Mouse (Mus musculus): ENCODE data around the gene Slc5a2. TPM values are rescaled to one million over a fixed set of nuclear protein-coding genes. Genes with fewer than 3 reads are reported as not detected.

Slc5a2 gene
- polyA plus RNA-seq, 1 experiment from 2014 or later: 0.13 TPM

GRCm38 (mm10) chr7:128298481-128299342 is 33.3 kb downstream of the Slc5a2 start:
- WGBS: 88% methylated on average over 8 of the region's 8 CpGs
- peak overlapping the region; percentile 85 for H3K4me2 ChIP-seq (ENCODE audit: low read depth)

DNA sequence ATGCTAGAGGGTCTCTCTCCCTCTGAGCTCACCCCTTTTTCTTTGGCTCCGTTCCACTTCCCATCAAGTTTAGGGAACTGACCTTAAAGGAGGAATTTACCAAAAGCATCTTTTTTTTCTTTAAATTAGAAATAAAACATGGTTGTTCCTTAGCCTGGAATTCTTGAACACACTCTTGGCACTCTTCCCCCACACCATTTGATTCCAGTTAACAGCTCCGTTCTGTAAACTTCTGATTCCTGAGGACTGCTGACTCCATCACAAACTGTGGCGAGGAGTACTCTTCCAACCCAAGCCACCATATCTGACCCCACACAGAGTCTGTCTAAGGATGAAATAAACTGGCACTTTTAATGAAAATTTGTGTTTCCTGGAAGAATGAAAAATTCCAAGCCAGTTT is 35.5 kb downstream of the Slc5a2 start:
- no peak for DNase-seq (ENCODE audit: low spot score)
- WGBS: 88% methylated on average over 3 of the region's 3 CpGs
- H3K4me1 ChIP-seq (ENCODE audit: control insufficient read depth, insufficient read depth, low read length): peaks cover 4% of the 10 kb centered on the region

More at GRCm38 (mm10) chr7:128298481-128299342, 33.3 kb downstream of the Slc5a2 start:
- H3K9me3 ChIP-seq (ENCODE audit: control insufficient read depth, low read length): no peaks in the 10 kb centered on the region
- peak overlapping the region; percentile 69 for H3K4me3 ChIP-seq (ENCODE audit: low read depth, low read length)
- no peaks in the 10 kb centered on the region for H3K36me3 ChIP-seq (ENCODE audit: control insufficient read depth, insufficient read depth, low read length)
- peaks cover 4% of the 10 kb centered on the region for H3K4me1 ChIP-seq (ENCODE audit: control insufficient read depth, insufficient read depth, low read length)
- no peak overlapping the region; the same call in 1 of the 2 replicates for H3K9ac ChIP-seq (ENCODE audit: low read length)
- ATAC-seq (ENCODE audit: insufficient read depth, low FRiP score, low TSS enrichment) (no peak), DNase-seq (ENCODE audit: low spot score) (no peak)
- H3K27ac ChIP-seq (ENCODE audit: low read depth, low read length): no peak overlapping the region
- no peaks in the 10 kb centered on the region for H3K27me3 ChIP-seq (ENCODE audit: control insufficient read depth, insufficient read depth, low read length)

GRCm38 (mm10) chr7:128302151-128302550 is 36.7 kb downstream of the Slc5a2 start:
- 86% methylated on average over 3 of the region's 3 CpGs for WGBS
- DNase-seq (ENCODE audit: low spot score): no peak
- no peak overlapping the region for H3K9ac ChIP-seq (ENCODE audit: low read length)

More for the DNA sequence above, 35.5 kb downstream of the Slc5a2 start:
- Histone ChIP-seq H3K36me3 (ENCODE audit: control insufficient read depth, insufficient read depth, low read length) (no peaks in the 10 kb centered on the region), H3K9me3 (ENCODE audit: control insufficient read depth, low read length) (no peaks in the 10 kb centered on the region), H3K4me3 (ENCODE audit: low read depth, low read length) (no peak overlapping the region), H3K27ac (ENCODE audit: low read depth, low read length) (no peak overlapping the region), H3K4me2 (ENCODE audit: low read depth) (no peak overlapping the region), H3K27me3 (ENCODE audit: control insufficient read depth, insufficient read depth, low read length) (no peaks in the 10 kb centered on the region), H3K9ac (ENCODE audit: low read length) (no peak overlapping the region)
- ATAC-seq (ENCODE audit: insufficient read depth, low FRiP score, low TSS enrichment): no peak

GRCm38 (mm10) chr7:128304198-128304597 is 38.7 kb downstream of the Slc5a2 start:
- DNase-seq (ENCODE audit: low spot score): no peak
- Histone ChIP-seq H3K27ac (ENCODE audit: low read depth, low read length) (no peak overlapping the region), H3K36me3 (ENCODE audit: control insufficient read depth, insufficient read depth, low read length) (no peaks in the 10 kb centered on the region), H3K4me3 (ENCODE audit: low read depth, low read length) (no peak overlapping the region), H3K4me2 (ENCODE audit: low read depth) (no peak overlapping the region), H3K9ac (ENCODE audit: low read length) (no peak overlapping the region), H3K9me3 (ENCODE audit: control insufficient read depth, low read length) (no peaks in the 10 kb centered on the region), H3K27me3 (ENCODE audit: control insufficient read depth, insufficient read depth, low read length) (no peaks in the 10 kb centered on the region), H3K4me1 (ENCODE audit: control insufficient read depth, insufficient read depth, low read length) (no peaks in the 10 kb centered on the region)
- no peak for ATAC-seq (ENCODE audit: insufficient read depth, low FRiP score, low TSS enrichment)
- WGBS: 73% methylated on average over 6 of the region's 6 CpGs

More at GRCm38 (mm10) chr7:128302151-128302550, 36.7 kb downstream of the Slc5a2 start:
- Histone ChIP-seq H3K36me3 (ENCODE audit: control insufficient read depth, insufficient read depth, low read length) (no peaks in the 10 kb centered on the region), H3K4me1 (ENCODE audit: control insufficient read depth, insufficient read depth, low read length) (peaks cover 2% of the 10 kb centered on the region), H3K27me3 (ENCODE audit: control insufficient read depth, insufficient read depth, low read length) (no peaks in the 10 kb centered on the region), H3K27ac (ENCODE audit: low read depth, low read length) (no peak overlapping the region), H3K4me3 (ENCODE audit: low read depth, low read length) (no peak overlapping the region), H3K9me3 (ENCODE audit: control insufficient read depth, low read length) (no peaks in the 10 kb centered on the region), H3K4me2 (ENCODE audit: low read depth) (no peak overlapping the region)
- ATAC-seq (ENCODE audit: insufficient read depth, low FRiP score, low TSS enrichment): no peak

- Histone ChIP-seq H3K9me3 (ENCODE audit: control insufficient read depth, low read length) (no peaks in the 10 kb centered on the region), H3K9ac (ENCODE audit: low read length) (no peak overlapping the region), H3K36me3 (ENCODE audit: control insufficient read depth, insufficient read depth, low read length) (no peaks in the 10 kb centered on the region), H3K4me3 (ENCODE audit: low read depth, low read length) (no peak overlapping the region), H3K4me1 (ENCODE audit: control insufficient read depth, insufficient read depth, low read length) (no peaks in the 10 kb centered on the region), H3K27me3 (ENCODE audit: control insufficient read depth, insufficient read depth, low read length) (no peaks in the 10 kb centered on the region), H3K4me2 (ENCODE audit: low read depth) (no peak overlapping the region), H3K27ac (ENCODE audit: low read depth, low read length) (no peak overlapping the region)
- 9% methylated on average over 5 of the region's 5 CpGs for WGBS
- ATAC-seq (ENCODE audit: insufficient read depth, low FRiP score, low TSS enrichment) (no peak), DNase-seq (ENCODE audit: low spot score) (peak; percentile 46)
Measured at GRCm38 (mm10) chr7:128304907-128305306, 39.5 kb downstream of the Slc5a2 start.

DNA sequence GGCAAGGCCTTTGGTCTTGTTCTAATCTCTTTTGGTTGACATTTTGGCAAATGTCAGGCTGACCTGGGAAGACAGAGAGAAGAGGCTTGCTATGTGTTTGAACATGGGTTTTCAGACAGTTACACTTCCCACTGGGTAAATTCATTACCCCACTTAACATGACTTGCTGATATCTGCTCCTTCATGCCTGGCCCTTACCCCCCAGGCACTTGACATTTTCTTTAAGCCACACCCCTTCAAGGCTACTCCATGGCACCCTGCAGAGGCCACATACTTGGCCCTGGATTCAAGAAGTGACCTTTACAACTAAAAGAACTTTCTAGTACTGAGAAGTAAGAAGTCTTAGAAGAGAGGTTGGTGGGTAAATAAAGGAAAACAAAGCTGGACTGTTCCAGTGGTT is 42.4 kb downstream of the Slc5a2 start:
- no peak overlapping the region for H3K4me3 ChIP-seq (ENCODE audit: low read depth, low read length)
- ATAC-seq (ENCODE audit: insufficient read depth, low FRiP score, low TSS enrichment): no peak
- no peaks in the 10 kb centered on the region for H3K9me3 ChIP-seq (ENCODE audit: control insufficient read depth, low read length)

DNA sequence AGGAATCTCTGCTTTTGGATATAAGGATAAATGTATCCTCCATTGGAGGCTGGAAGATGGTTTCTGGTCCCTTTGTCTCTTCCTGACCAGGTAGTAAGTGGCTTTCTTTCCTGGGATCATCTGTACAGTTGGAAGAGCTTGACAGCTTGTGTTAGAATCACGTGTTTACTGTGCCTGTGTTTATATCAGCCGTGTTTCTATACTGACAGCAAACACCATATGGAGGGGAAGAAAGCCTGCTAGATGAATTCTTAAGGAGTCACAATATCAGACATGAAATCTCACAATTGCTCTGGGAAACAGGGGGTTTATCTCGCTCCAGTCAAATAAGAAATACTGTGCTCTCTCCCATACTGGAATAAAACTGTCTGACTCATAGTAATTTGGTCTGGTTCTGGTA is 43.8 kb downstream of the Slc5a2 start:
- Histone ChIP-seq H3K4me2 (ENCODE audit: low read depth) (no peak overlapping the region), H3K9me3 (ENCODE audit: control insufficient read depth, low read length) (no peaks in the 10 kb centered on the region), H3K4me3 (ENCODE audit: low read depth, low read length) (no peak overlapping the region), H3K27ac (ENCODE audit: low read depth, low read length) (no peak overlapping the region), H3K4me1 (ENCODE audit: control insufficient read depth, insufficient read depth, low read length) (no peaks in the 10 kb centered on the region), H3K27me3 (ENCODE audit: control insufficient read depth, insufficient read depth, low read length) (no peaks in the 10 kb centered on the region), H3K36me3 (ENCODE audit: control insufficient read depth, insufficient read depth, low read length) (no peaks in the 10 kb centered on the region), H3K9ac (ENCODE audit: low read length) (no peak overlapping the region)
- WGBS: 80% methylated on average over 3 of the region's 3 CpGs
- ATAC-seq (ENCODE audit: insufficient read depth, low FRiP score, low TSS enrichment) (no peak), DNase-seq (ENCODE audit: low spot score) (no peak)

More for the DNA sequence above, 42.4 kb downstream of the Slc5a2 start:
- DNase-seq (ENCODE audit: low spot score): no peak
- Histone ChIP-seq H3K4me1 (ENCODE audit: control insufficient read depth, insufficient read depth, low read length) (no peaks in the 10 kb centered on the region), H3K27ac (ENCODE audit: low read depth, low read length) (no peak overlapping the region), H3K4me2 (ENCODE audit: low read depth) (no peak overlapping the region), H3K27me3 (ENCODE audit: control insufficient read depth, insufficient read depth, low read length) (no peaks in the 10 kb centered on the region), H3K36me3 (ENCODE audit: control insufficient read depth, insufficient read depth, low read length) (no peaks in the 10 kb centered on the region), H3K9ac (ENCODE audit: low read length) (no peak overlapping the region)

DNA sequence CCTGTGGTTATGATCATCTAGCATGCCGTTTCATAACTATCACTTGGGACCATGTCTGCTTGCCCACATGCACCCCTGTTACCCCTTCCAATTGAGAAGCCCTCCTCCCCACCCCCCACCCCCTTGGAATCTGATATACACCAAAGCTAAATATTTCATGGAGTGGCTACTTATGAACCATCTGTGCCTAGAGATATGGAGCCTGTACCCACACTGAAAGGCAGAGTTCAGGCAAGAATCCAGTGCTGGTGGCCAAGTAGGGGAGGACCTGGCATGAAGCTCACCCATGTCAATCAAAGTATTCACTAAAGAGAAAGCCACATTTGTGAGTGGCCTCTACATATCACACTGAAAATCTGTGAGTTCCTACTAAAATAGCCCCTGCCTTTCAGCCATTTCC is 44.3 kb downstream of the Slc5a2 start:
- Histone ChIP-seq H3K36me3 (ENCODE audit: control insufficient read depth, insufficient read depth, low read length) (no peaks in the 10 kb centered on the region), H3K27ac (ENCODE audit: low read depth, low read length) (no peak overlapping the region), H3K9me3 (ENCODE audit: control insufficient read depth, low read length) (no peaks in the 10 kb centered on the region), H3K27me3 (ENCODE audit: control insufficient read depth, insufficient read depth, low read length) (no peaks in the 10 kb centered on the region), H3K4me1 (ENCODE audit: control insufficient read depth, insufficient read depth, low read length) (no peaks in the 10 kb centered on the region), H3K4me3 (ENCODE audit: low read depth, low read length) (no peak overlapping the region), H3K4me2 (ENCODE audit: low read depth) (no peak overlapping the region), H3K9ac (ENCODE audit: low read length) (no peak overlapping the region)
- WGBS: 71% methylated on average over 1 of the region's 1 CpGs
- ATAC-seq (ENCODE audit: insufficient read depth, low FRiP score, low TSS enrichment) (no peak), DNase-seq (ENCODE audit: low spot score) (no peak)

DNA sequence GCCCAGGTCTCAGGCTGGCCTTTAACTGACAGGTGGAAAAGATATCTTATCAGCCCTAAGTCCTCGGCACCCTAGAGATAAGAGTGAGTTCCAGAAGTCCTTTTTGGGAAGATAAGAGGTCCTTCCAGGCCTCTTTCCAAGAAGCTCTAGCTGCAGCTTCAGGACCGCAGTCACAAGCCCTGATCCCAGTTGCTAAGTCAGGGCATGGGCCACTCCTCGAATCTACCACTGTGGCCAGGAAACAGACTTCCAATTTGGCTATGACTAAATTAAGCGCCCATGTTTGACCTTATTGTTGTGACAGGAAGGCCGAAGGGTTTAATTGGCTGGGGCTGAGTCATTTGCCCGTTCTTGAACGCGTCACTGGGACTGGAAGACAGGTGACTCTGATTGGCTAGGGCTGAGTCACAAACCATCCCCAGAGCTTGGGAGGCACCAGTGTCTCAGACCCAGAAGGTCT is 44.8 kb downstream of the Slc5a2 start:
- Histone ChIP-seq H3K4me1 (ENCODE audit: control insufficient read depth, insufficient read depth, low read length) (no peaks in the 10 kb centered on the region), H3K4me3 (ENCODE audit: low read depth, low read length) (no peak overlapping the region), H3K4me2 (ENCODE audit: low read depth) (no peak overlapping the region), H3K9me3 (ENCODE audit: control insufficient read depth, low read length) (no peaks in the 10 kb centered on the region), H3K9ac (ENCODE audit: low read length) (no peak overlapping the region), H3K27ac (ENCODE audit: low read depth, low read length) (no peak overlapping the region), H3K27me3 (ENCODE audit: control insufficient read depth, insufficient read depth, low read length) (no peaks in the 10 kb centered on the region), H3K36me3 (ENCODE audit: control insufficient read depth, insufficient read depth, low read length) (no peaks in the 10 kb centered on the region)
- no peak for ATAC-seq (ENCODE audit: insufficient read depth, low FRiP score, low TSS enrichment)
- 74% methylated on average over 8 of the region's 8 CpGs for WGBS
- no peak for DNase-seq (ENCODE audit: low spot score)
